Mouse (Mus musculus) neural tube, embryonic 12.5 days (tissue): ENCODE measurements around the gene Lbr. TPM values are rescaled to one million over a fixed set of nuclear protein-coding genes. Genes with fewer than 3 reads are reported as not detected.
A peak's percentile ranks its signal among the peaks of the same experiment; 100 is the strongest.

ENCODE experiments used
- ATAC-seq: fragments of 200-750 bp; cut with Nextera tagmentation; 2 replicates; pipeline ENCODE4 v1.8.0; 2017; ENCODE audit warnings: low read depth, mild to moderate bottlenecking, moderate TSS enrichment, moderate library complexity; ENCODE audit not compliant: low FRiP score
- H3K27ac ChIP-seq: fragments of 300-500 bp; sonication (generic); 2 replicates; pipeline ENCODE4 v1.5.1; 2016
- H3K27me3 ChIP-seq: fragments of 300-500 bp; sonication (generic); replicated peaks from 2 replicates; pipeline ENCODE4 v1.6.1; 2016; ENCODE audit warnings: mild to moderate bottlenecking
- H3K36me3 ChIP-seq: fragments of 300-500 bp; sonication (generic); 2 replicates; pipeline ENCODE4 v1.6.1; 2016; ENCODE audit warnings: mild to moderate bottlenecking
- H3K4me1 ChIP-seq: fragments of 300-500 bp; sonication (generic); 2 replicates; pipeline ENCODE4 v1.6.1; 2016
- H3K4me2 ChIP-seq: fragments of 300-500 bp; sonication (generic); replicated peaks from 2 replicates; pipeline ENCODE4 v1.6.1; 2016; ENCODE audit warnings: mild to moderate bottlenecking
- H3K4me3 ChIP-seq: fragments of 300-500 bp; sonication (generic); 2 replicates; pipeline ENCODE4 v1.5.1; 2016
- H3K9ac ChIP-seq: fragments of 300-500 bp; sonication (generic); 2 replicates; pipeline ENCODE4 v1.6.1; 2016; ENCODE audit warnings: mild to moderate bottlenecking
- H3K9me3 ChIP-seq: fragments of 300-500 bp; sonication (generic); 2 replicates; pipeline ENCODE4 v1.6.1; 2016; ENCODE audit warnings: mild to moderate bottlenecking
- WGBS: fragments of 180-500 bp; shearing (Covaris S2); methylation state at CpG from one replicate; pipeline ENCODE4 v1.1.7; 2016; 5-methylcytosine and 5-hydroxymethylcytosine counted together
- polyA plus RNA-seq: library from polyadenylated mRNA; unstranded; fragments of >200 nt; fragmentation: Nextera tagmentation; extraction: Ambion mirVana; gene quantifications from 2 replicates; pipeline ENCODE4 v1.2.1, GENCODE M21; 2016

The Lbr gene
- polyA plus RNA-seq, 1 experiment from 2014 or later, result 90.3 TPM

- no peak overlapping the region for H3K9ac ChIP-seq
- H3K27ac ChIP-seq, result no peak overlapping the region
- H3K4me1 ChIP-seq, result no peaks in the 10 kb centered on the region
- ATAC-seq, result no peak
- 83% methylated on average over 11 of the region's 11 CpGs for WGBS
- H3K4me3 ChIP-seq, result no peak overlapping the region
- no peak overlapping the region for H3K4me2 ChIP-seq
- H3K9me3 ChIP-seq, result no peaks in the 10 kb centered on the region
- no peaks in the 10 kb centered on the region for H3K36me3 ChIP-seq
- no peaks in the 10 kb centered on the region for H3K27me3 ChIP-seq
Measured at GRCm38 (mm10) chr1:181864971-181865862, 22.4 kb upstream of the Lbr start.

GRCm38 (mm10) chr1:181863431-181863830 is 20.6 kb upstream of the Lbr start:
- no peak for ATAC-seq
- H3K4me1 ChIP-seq, result no peaks in the 10 kb centered on the region
- no peak overlapping the region for H3K27ac ChIP-seq
- no peak overlapping the region for H3K4me2 ChIP-seq
- H3K27me3 ChIP-seq, result no peaks in the 10 kb centered on the region
- WGBS, result 24% methylated on average over 8 of the region's 8 CpGs
- no peaks in the 10 kb centered on the region for H3K9me3 ChIP-seq
- no peak overlapping the region for H3K4me3 ChIP-seq
- no peaks in the 10 kb centered on the region for H3K36me3 ChIP-seq
- no peak overlapping the region for H3K9ac ChIP-seq

- 35% methylated on average over 16 of the region's 16 CpGs for WGBS
- no peak for ATAC-seq
- H3K27ac ChIP-seq, result no peak overlapping the region
Measured at GRCm38 (mm10) chr1:181862676-181863374, 20.0 kb upstream of the Lbr start.

GRCm38 (mm10) chr1:181861181-181861902 is 18.5 kb upstream of the Lbr start:
- no peaks in the 10 kb centered on the region for H3K27me3 ChIP-seq
- no peak overlapping the region for H3K4me2 ChIP-seq
- no peak for ATAC-seq
- H3K9ac ChIP-seq, result no peak overlapping the region
- WGBS, result 74% methylated on average over 2 of the region's 2 CpGs
- no peaks in the 10 kb centered on the region for H3K9me3 ChIP-seq
- H3K4me1 ChIP-seq, result no peaks in the 10 kb centered on the region
- H3K27ac ChIP-seq, result no peak overlapping the region
- no peak overlapping the region for H3K4me3 ChIP-seq
- H3K36me3 ChIP-seq, result no peaks in the 10 kb centered on the region

More at GRCm38 (mm10) chr1:181862676-181863374, 20.0 kb upstream of the Lbr start:
- Histone ChIP-seq H3K27me3 (no peaks in the 10 kb centered on the region), H3K9me3 (no peaks in the 10 kb centered on the region), H3K4me2 (no peak overlapping the region), H3K4me3 (no peak overlapping the region), H3K36me3 (no peaks in the 10 kb centered on the region), H3K4me1 (no peaks in the 10 kb centered on the region), H3K9ac (no peak overlapping the region)

GRCm38 (mm10) chr1:181860659-181861058 is 17.8 kb upstream of the Lbr start:
- no peak overlapping the region for H3K9ac ChIP-seq
- no peak overlapping the region for H3K4me3 ChIP-seq
- no peaks in the 10 kb centered on the region for H3K4me1 ChIP-seq
- no peak overlapping the region for H3K4me2 ChIP-seq
- H3K36me3 ChIP-seq, result no peaks in the 10 kb centered on the region
- H3K9me3 ChIP-seq, result no peaks in the 10 kb centered on the region
- WGBS, result 30% methylated on average over 5 of the region's 5 CpGs
- H3K27me3 ChIP-seq, result no peaks in the 10 kb centered on the region
- no peak for ATAC-seq
- H3K27ac ChIP-seq, result no peak overlapping the region

GRCm38 (mm10) chr1:181856329-181856728 is 13.5 kb upstream of the Lbr start:
- H3K9ac ChIP-seq, result no peak overlapping the region

GRCm38 (mm10) chr1:181854829-181855228 is 12.0 kb upstream of the Lbr start:
- Histone ChIP-seq H3K4me1 (peaks cover 11% of the 10 kb centered on the region), H3K27ac (no peak overlapping the region), H3K9me3 (no peaks in the 10 kb centered on the region), H3K4me3 (no peak overlapping the region), H3K4me2 (no peak overlapping the region), H3K36me3 (no peaks in the 10 kb centered on the region), H3K27me3 (no peaks in the 10 kb centered on the region), H3K9ac (no peak overlapping the region)
- WGBS, result 98% methylated on average over 2 of the region's 2 CpGs
- ATAC-seq, result no peak

More at GRCm38 (mm10) chr1:181856329-181856728, 13.5 kb upstream of the Lbr start:
- no peak overlapping the region for H3K4me3 ChIP-seq
- no peaks in the 10 kb centered on the region for H3K36me3 ChIP-seq
- H3K4me2 ChIP-seq, result no peak overlapping the region
- H3K4me1 ChIP-seq, result peaks cover 11% of the 10 kb centered on the region
- no peak for ATAC-seq
- no peak overlapping the region for H3K27ac ChIP-seq
- no peaks in the 10 kb centered on the region for H3K9me3 ChIP-seq
- WGBS, result 90% methylated on average over 2 of the region's 2 CpGs
- H3K27me3 ChIP-seq, result no peaks in the 10 kb centered on the region

GRCm38 (mm10) chr1:181853081-181853736 is 10.4 kb upstream of the Lbr start:
- no peak overlapping the region for H3K9ac ChIP-seq
- no peak; the same call in 1 of the 2 replicates for ATAC-seq
- WGBS, result 14% methylated on average over 20 of the region's 21 CpGs
- peak overlapping the region; percentile 32 for H3K4me2 ChIP-seq
- no peaks in the 10 kb centered on the region for H3K9me3 ChIP-seq
- H3K27ac ChIP-seq, result no peak overlapping the region
- no peaks in the 10 kb centered on the region for H3K27me3 ChIP-seq
- no peak overlapping the region for H3K4me3 ChIP-seq
- no peaks in the 10 kb centered on the region for H3K36me3 ChIP-seq
- H3K4me1 ChIP-seq, result peaks cover 11% of the 10 kb centered on the region

GRCm38 (mm10) chr1:181852466-181852865 is 9.6 kb upstream of the Lbr start:
- no peak overlapping the region for H3K27ac ChIP-seq
- no peak for ATAC-seq

GRCm38 (mm10) chr1:181851521-181852310 is 8.9 kb upstream of the Lbr start:
- ATAC-seq, result no peak
- H3K4me1 ChIP-seq, result peaks cover 11% of the 10 kb centered on the region
- H3K9ac ChIP-seq, result no peak overlapping the region
- H3K36me3 ChIP-seq, result no peaks in the 10 kb centered on the region
- no peak overlapping the region for H3K27ac ChIP-seq
- H3K9me3 ChIP-seq, result no peaks in the 10 kb centered on the region
- H3K4me2 ChIP-seq, result no peak overlapping the region
- no peaks in the 10 kb centered on the region for H3K27me3 ChIP-seq
- no peak overlapping the region for H3K4me3 ChIP-seq
- 91% methylated on average over 12 of the region's 12 CpGs for WGBS

More at GRCm38 (mm10) chr1:181852466-181852865, 9.6 kb upstream of the Lbr start:
- 55% methylated on average over 13 of the region's 13 CpGs for WGBS
- no peaks in the 10 kb centered on the region for H3K36me3 ChIP-seq
- H3K4me2 ChIP-seq, result no peak overlapping the region
- no peak overlapping the region for H3K9ac ChIP-seq
- H3K4me3 ChIP-seq, result no peak overlapping the region
- peaks cover 11% of the 10 kb centered on the region for H3K4me1 ChIP-seq
- no peaks in the 10 kb centered on the region for H3K27me3 ChIP-seq
- no peaks in the 10 kb centered on the region for H3K9me3 ChIP-seq

GRCm38 (mm10) chr1:181850441-181850840 is 7.6 kb upstream of the Lbr start:
- H3K9ac ChIP-seq, result no peak overlapping the region
- 69% methylated on average over 4 of the region's 4 CpGs for WGBS
- ATAC-seq, result no peak
- H3K27me3 ChIP-seq, result no peaks in the 10 kb centered on the region
- no peak overlapping the region for H3K27ac ChIP-seq
- no peaks in the 10 kb centered on the region for H3K36me3 ChIP-seq
- H3K4me2 ChIP-seq, result no peak overlapping the region
- H3K9me3 ChIP-seq, result no peaks in the 10 kb centered on the region
- peaks cover 11% of the 10 kb centered on the region for H3K4me1 ChIP-seq
- no peak overlapping the region for H3K4me3 ChIP-seq
